In genomic region chr4:126235191-126235590, GRCm38 (mm10) we compare ENCODE assay signal across 24 mouse cellular contexts. TPM values are rescaled to one million over a fixed set of nuclear protein-coding genes. Genes with fewer than 3 reads are reported as not detected.
A peak's percentile ranks its signal among the peaks of the same experiment; 100 is the strongest.
DNase-seq lines count a peak whose midpoint lies in the region; ATAC-seq and TF ChIP-seq lines count a peak whose summit lies in the region.
"Had no signal": no experiment of that assay in that cellular context is flagged by ENCODE, and none has a peak within 500 bp of the region (broad histone marks: within the 10 kb centered on the region; RNA-seq: fewer than 3 reads in every experiment).

No protein-coding gene starts in this region.

- ATAC-seq in midbrain, embryonic 11.5 days (ENCODE audit: low FRiP score): no peak
- no peak for ATAC-seq in midbrain, embryonic 14.5 days (ENCODE audit: low FRiP score, low TSS enrichment)
- no peak for ATAC-seq in kidney, embryonic 14.5 days (ENCODE audit: low FRiP score, low TSS enrichment)
- ATAC-seq: hindbrain, postnatal 0 days; intestine, embryonic 16.5 days had no signal

- no peak overlapping the region for H3K27ac ChIP-seq in midbrain, embryonic 11.5 days (ENCODE audit: low read depth, low read length)
- H3K27ac ChIP-seq in midbrain, embryonic 14.5 days (replicated peaks; ENCODE audit: low read depth, low read length): no peak overlapping the region
- no peak overlapping the region for H3K27ac ChIP-seq in ES-Bruce4 (ENCODE audit: insufficient read depth, low read length)
- H3K27ac ChIP-seq in cortical plate, adult 2 months (ENCODE audit: insufficient read depth, low read length): peak overlapping the region; percentile 15; the same call in 1 of the 2 replicates
- H3K27ac ChIP-seq in kidney, embryonic 14.5 days (ENCODE audit: low read depth, low read length): no peak overlapping the region
- H3K27ac ChIP-seq: embryonic facial prominence, embryonic 13.5 days; forebrain, embryonic 12.5 days; hindbrain, postnatal 0 days; kidney, embryonic 15.5 days; liver, embryonic 13.5 days had no signal

- H3K9ac ChIP-seq in midbrain, embryonic 11.5 days (ENCODE audit: low read length): no peak overlapping the region
- no peak overlapping the region for H3K9ac ChIP-seq in midbrain, embryonic 14.5 days (replicated peaks; ENCODE audit: low read length)
- 0 out of 2 replicates have a peak overlapping the region, but pooled peaks have one; percentile 61 for H3K9ac ChIP-seq in ES-Bruce4 (ENCODE audit: low read depth, poor library complexity, severe bottlenecking)
- no peak overlapping the region for H3K9ac ChIP-seq in kidney, embryonic 14.5 days (ENCODE audit: low read depth, low read length)
- H3K9ac ChIP-seq: embryonic facial prominence, embryonic 13.5 days; forebrain, embryonic 12.5 days; kidney, embryonic 15.5 days; liver, embryonic 13.5 days had no signal

- WGBS in midbrain, embryonic 11.5 days: 96% methylated on average over 10 of the region's 10 CpGs
- WGBS in midbrain, embryonic 14.5 days: 95% methylated on average over 10 of the region's 10 CpGs
- 90% methylated on average over 10 of the region's 10 CpGs for WGBS in kidney, embryonic 14.5 days

- peaks cover 68% of the 10 kb centered on the region for H3K36me3 ChIP-seq in midbrain, embryonic 11.5 days (ENCODE audit: control insufficient read depth, insufficient read depth, low read length)
- peaks cover 100% of the 10 kb centered on the region for H3K36me3 ChIP-seq in midbrain, embryonic 14.5 days (ENCODE audit: control insufficient read depth, insufficient read depth, low read length)
- H3K36me3 ChIP-seq in ES-Bruce4 (ENCODE audit: control insufficient read depth, insufficient read depth, low read length, poor library complexity, severe bottlenecking): peaks cover 5% of the 10 kb centered on the region
- H3K36me3 ChIP-seq in kidney, embryonic 14.5 days (ENCODE audit: control insufficient read depth, insufficient read depth, low read length): peaks cover 98% of the 10 kb centered on the region

- H3K4me1 ChIP-seq in midbrain, embryonic 11.5 days (ENCODE audit: control insufficient read depth, insufficient read depth, low read length): 0 out of 2 replicates have a peak, but pooled peaks cover 2% of the 10 kb centered on the region
- H3K4me1 ChIP-seq in midbrain, embryonic 14.5 days (ENCODE audit: control insufficient read depth, insufficient read depth, low read length): no peaks in the 10 kb centered on the region
- H3K4me1 ChIP-seq in ES-Bruce4 (ENCODE audit: control insufficient read depth, insufficient read depth, low read length): peaks cover 4% of the 10 kb centered on the region
- peaks cover 21% of the 10 kb centered on the region for H3K4me1 ChIP-seq in cortical plate, adult 2 months (ENCODE audit: control insufficient read depth, insufficient read depth, low read length)
- no peaks in the 10 kb centered on the region for H3K4me1 ChIP-seq in kidney, embryonic 14.5 days (ENCODE audit: control insufficient read depth, insufficient read depth, low read length)

- no peak for TF ChIP-seq EP300 in ES-Bruce4 (IDR thresholded peaks at IDR 0.05; ENCODE audit: insufficient read depth, low read depth, low read length)

- H3K4me2 ChIP-seq in midbrain, embryonic 11.5 days: no peak overlapping the region
- H3K4me2 ChIP-seq in midbrain, embryonic 14.5 days (ENCODE audit: low read length): no peak overlapping the region
- no peak overlapping the region for H3K4me2 ChIP-seq in kidney, embryonic 14.5 days (replicated peaks; ENCODE audit: low read depth, low read length)
- H3K4me2 ChIP-seq: embryonic facial prominence, embryonic 13.5 days; forebrain, embryonic 12.5 days; kidney, embryonic 15.5 days; liver, embryonic 13.5 days had no signal

- TF ChIP-seq CTCF in ES-Bruce4 (IDR thresholded peaks at IDR 0.05; ENCODE audit: low read depth, low read length): no peak
- TF ChIP-seq CTCF in cortical plate, adult 2 months (IDR thresholded peaks at IDR 0.05; ENCODE audit: extremely low read depth, insufficient read depth, low read length): no peak

- DNase-seq in midbrain, embryonic 11.5 days (ENCODE audit: low spot score, missing footprints): peak; percentile 66
- no peak for DNase-seq in midbrain, embryonic 14.5 days
- peak; percentile 63 for DNase-seq in naive thymus-derived CD4-positive, alpha-beta T cell, adult 2 months (ENCODE audit: low read depth)
- DNase-seq in layer of hippocampus, adult 9-10 months (ENCODE audit: low spot score): no peak
- no peak for DNase-seq in layer of hippocampus, postnatal 14 days (ENCODE audit: low spot score in 2 of 2)
- DNase-seq: embryo, embryonic 11 days; gastrocnemius, postnatal 10 days; layer of hippocampus, adult 9-11 months; liver, embryonic 13.5 days; lung, adult 2 months; retina, postnatal 1 day; right cerebral cortex, postnatal 4 days had no signal

- no peaks in the 10 kb centered on the region for H3K27me3 ChIP-seq in midbrain, embryonic 11.5 days (ENCODE audit: control insufficient read depth, insufficient read depth, low read length)
- H3K27me3 ChIP-seq in midbrain, embryonic 14.5 days (ENCODE audit: control insufficient read depth, insufficient read depth, low read length): no peaks in the 10 kb centered on the region
- no peaks in the 10 kb centered on the region for H3K27me3 ChIP-seq in ES-Bruce4 (ENCODE audit: control insufficient read depth, insufficient read depth, low read length, poor library complexity, severe bottlenecking)
- H3K27me3 ChIP-seq in kidney, embryonic 14.5 days (ENCODE audit: control insufficient read depth, insufficient read depth, low read length): no peaks in the 10 kb centered on the region
- H3K27me3 ChIP-seq: embryonic facial prominence, embryonic 13.5 days; forebrain, embryonic 12.5 days; kidney, embryonic 15.5 days; liver, embryonic 13.5 days had no signal

- no peaks in the 10 kb centered on the region for H3K9me3 ChIP-seq in midbrain, embryonic 11.5 days (ENCODE audit: control insufficient read depth, low read length)
- no peaks in the 10 kb centered on the region for H3K9me3 ChIP-seq in midbrain, embryonic 14.5 days (ENCODE audit: control insufficient read depth, low read length)
- H3K9me3 ChIP-seq in ES-Bruce4 (replicated peaks; ENCODE audit: control insufficient read depth, insufficient read depth, low read length, poor library complexity, severe bottlenecking): no peaks in the 10 kb centered on the region
- no peaks in the 10 kb centered on the region for H3K9me3 ChIP-seq in kidney, embryonic 14.5 days (ENCODE audit: control insufficient read depth, low read length)
- H3K9me3 ChIP-seq: embryonic facial prominence, embryonic 13.5 days; forebrain, embryonic 12.5 days; heart, embryonic 10.5 days; kidney, embryonic 15.5 days; liver, embryonic 13.5 days had no signal

- no peak overlapping the region for H3K4me3 ChIP-seq in midbrain, embryonic 11.5 days (ENCODE audit: low read depth, low read length)
- H3K4me3 ChIP-seq in midbrain, embryonic 14.5 days (replicated peaks; ENCODE audit: low read depth, low read length): no peak overlapping the region
- no peak overlapping the region for H3K4me3 ChIP-seq in ES-Bruce4 (ENCODE audit: low read depth, low read length)
- no peak overlapping the region for H3K4me3 ChIP-seq in cortical plate, adult 2 months (ENCODE audit: insufficient read depth, low read length)
- H3K4me3 ChIP-seq in kidney, embryonic 14.5 days (ENCODE audit: low read length): no peak overlapping the region
- H3K4me3 ChIP-seq: embryonic facial prominence, embryonic 13.5 days; erythroblast, embryonic 14.5 days; forebrain, embryonic 12.5 days; heart, embryonic 10.5 days; kidney, embryonic 15.5 days; left cerebral cortex, adult 2 months; liver, embryonic 13.5 days had no signal

- no peak for TF ChIP-seq POLR2A in ES-Bruce4 (IDR thresholded peaks at IDR 0.05; ENCODE audit: insufficient read depth, low read length)
- TF ChIP-seq POLR2A in cortical plate, adult 2 months (IDR thresholded peaks at IDR 0.05; ENCODE audit: extremely low read depth, insufficient read depth, low read length): no peak

RNA-seq across cellular contexts. Expression of gene Map7d1, which starts 21.0 kb away (rescaled TPM):
- 61.8 and 68.7 TPM in 2 replicates for polyA plus RNA-seq in midbrain, embryonic 11.5 days (2014; fragmentation: Nextera tagmentation; extraction: Ambion mirVana)
- polyA plus RNA-seq in midbrain, embryonic 14.5 days (2014; fragmentation: Nextera tagmentation; extraction: Ambion mirVana): 78.3 and 85.3 TPM in 2 replicates
- 29.0 and 31.9 TPM in 2 replicates for polyA plus RNA-seq in ES-Bruce4 (2011; ENCODE audit: insufficient read depth, insufficient read length, low read depth, missing spikeins)
- polyA plus RNA-seq in cortical plate, adult 2 months (2012; rRNA removed): 206 and 215 TPM in 2 replicates
- polyA plus RNA-seq in kidney, embryonic 14.5 days (2014; fragmentation: Nextera tagmentation; extraction: Ambion mirVana): 35.6 and 43.3 TPM in 2 replicates
- 100 to 1,000 TPM; 222 to 233 TPM for total RNA-seq in layer of hippocampus, postnatal 14 days (2021)

RNA-seq across cellular contexts. Expression of gene Trappc3, which starts 26.9 kb away (rescaled TPM):
- 37.1 and 38.9 TPM in 2 replicates for polyA plus RNA-seq in midbrain, embryonic 11.5 days (2014; fragmentation: Nextera tagmentation; extraction: Ambion mirVana)
- 37.1 and 124 TPM in 2 replicates for polyA plus RNA-seq in midbrain, embryonic 14.5 days (2014; fragmentation: Nextera tagmentation; extraction: Ambion mirVana)
- polyA plus RNA-seq in ES-Bruce4 (2011; ENCODE audit: insufficient read depth, insufficient read length, low read depth, missing spikeins): 62.8 TPM in 2 replicates
- 111 and 117 TPM in 2 replicates for polyA plus RNA-seq in cortical plate, adult 2 months (2012; rRNA removed)
- 19.7 and 68.6 TPM in 2 replicates for polyA plus RNA-seq in kidney, embryonic 14.5 days (2014; fragmentation: Nextera tagmentation; extraction: Ambion mirVana)
- total RNA-seq in layer of hippocampus, postnatal 14 days (2021): 10 to 100 TPM; 83.9 to 88.2 TPM

RNA-seq across cellular contexts. Expression of gene Thrap3, which starts 32.6 kb away (rescaled TPM):
- 192 and 219 TPM in 2 replicates for polyA plus RNA-seq in midbrain, embryonic 11.5 days (2014; fragmentation: Nextera tagmentation; extraction: Ambion mirVana)
- 113 and 167 TPM in 2 replicates for polyA plus RNA-seq in midbrain, embryonic 14.5 days (2014; fragmentation: Nextera tagmentation; extraction: Ambion mirVana)
- 456 and 495 TPM in 2 replicates for polyA plus RNA-seq in ES-Bruce4 (2011; ENCODE audit: insufficient read depth, insufficient read length, low read depth, missing spikeins)
- polyA plus RNA-seq in cortical plate, adult 2 months (2012; rRNA removed): 86.1 and 98.1 TPM in 2 replicates
- 141 and 281 TPM in 2 replicates for polyA plus RNA-seq in kidney, embryonic 14.5 days (2014; fragmentation: Nextera tagmentation; extraction: Ambion mirVana)
- 100 to 1,000 TPM; 142 to 149 TPM for total RNA-seq in layer of hippocampus, postnatal 14 days (2021)

RNA-seq across cellular contexts. Expression of gene Col8a2, which starts 51.4 kb away (rescaled TPM):
- 9.1 and 9.5 TPM in 2 replicates for polyA plus RNA-seq in midbrain, embryonic 11.5 days (2014; fragmentation: Nextera tagmentation; extraction: Ambion mirVana)
- 0.57 and 1.1 TPM in 2 replicates for polyA plus RNA-seq in midbrain, embryonic 14.5 days (2014; fragmentation: Nextera tagmentation; extraction: Ambion mirVana)
- 1.0 and 1.2 TPM in 2 replicates for polyA plus RNA-seq in ES-Bruce4 (2011; ENCODE audit: insufficient read depth, insufficient read length, low read depth, missing spikeins)
- 0.36 and 0.52 TPM in 2 replicates for polyA plus RNA-seq in cortical plate, adult 2 months (2012; rRNA removed)
- 5.5 and 6.8 TPM in 2 replicates for polyA plus RNA-seq in kidney, embryonic 14.5 days (2014; fragmentation: Nextera tagmentation; extraction: Ambion mirVana)
- 1 to 10 TPM; 1.9 to 8.4 TPM for total RNA-seq in layer of hippocampus, postnatal 14 days (2021)
- total RNA-seq: granulocyte monocyte progenitor cell, adult 5-6 weeks had no signal
- polyA plus RNA-seq: erythroblast, embryonic 14.5 days had no signal

Comparison
In these comparisons a context has a peak if more than half of its experiments do, and no peak if none do; other contexts are left out.
1. DNase-seq: peak in midbrain, embryonic 11.5 days (single experiment) and naive thymus-derived CD4-positive, alpha-beta T cell, adult 2 months (single experiment); none in midbrain, embryonic 14.5 days (single experiment), layer of hippocampus, adult 9-10 months (single experiment) and layer of hippocampus, postnatal 14 days (0 of 2).